Mouse (Mus musculus): ENCODE data around the gene Fgg. TPM values are rescaled to one million over a fixed set of nuclear protein-coding genes. Genes with fewer than 3 reads are reported as not detected.

Fgg gene
- polyA plus RNA-seq, 1 experiment = not detected

GRCm38 (mm10) chr3:83013951-83014350 lies 6.4 kb downstream of the Fgg start:
- Histone ChIP-seq H3K4me1 (ENCODE audit: control insufficient read depth, insufficient read depth, low read length) (no peaks in the 10 kb centered on the region), H3K4me3 (ENCODE audit: insufficient read depth, low read depth, low read length) (no peak overlapping the region), H3K27ac (ENCODE audit: insufficient read depth, low read depth, low read length) (no peak overlapping the region)
- TF ChIP-seq CTCF (IDR thresholded peaks at IDR 0.05; ENCODE audit: insufficient read depth, low read depth, low read length) = no peak
- no peak for TF ChIP-seq POLR2A (IDR thresholded peaks at IDR 0.05; ENCODE audit: insufficient read depth, low read depth, low read length)
- 93% methylated on average over 10 of the region's 10 CpGs for WGBS

- TF ChIP-seq CTCF (IDR thresholded peaks at IDR 0.05; ENCODE audit: insufficient read depth, low read depth, low read length) = no peak
- no peak for TF ChIP-seq POLR2A (IDR thresholded peaks at IDR 0.05; ENCODE audit: insufficient read depth, low read depth, low read length)
- Histone ChIP-seq H3K4me3 (ENCODE audit: insufficient read depth, low read depth, low read length) (no peak overlapping the region), H3K4me1 (ENCODE audit: control insufficient read depth, insufficient read depth, low read length) (no peaks in the 10 kb centered on the region), H3K27ac (ENCODE audit: insufficient read depth, low read depth, low read length) (no peak overlapping the region)
- WGBS = 96% methylated on average over 1 of the region's 1 CpGs
Observed at GRCm38 (mm10) chr3:83016236-83016635, 8.7 kb downstream of the Fgg start.

GRCm38 (mm10) chr3:83020387-83020786 lies 12.9 kb downstream of the Fgg start:
- Histone ChIP-seq H3K4me3 (ENCODE audit: insufficient read depth, low read depth, low read length) (no peak overlapping the region), H3K4me1 (ENCODE audit: control insufficient read depth, insufficient read depth, low read length) (no peaks in the 10 kb centered on the region), H3K27ac (ENCODE audit: insufficient read depth, low read depth, low read length) (no peak overlapping the region)
- TF ChIP-seq CTCF (IDR thresholded peaks at IDR 0.05; ENCODE audit: insufficient read depth, low read depth, low read length) = no peak
- no peak for TF ChIP-seq POLR2A (IDR thresholded peaks at IDR 0.05; ENCODE audit: insufficient read depth, low read depth, low read length)
- WGBS = 89% methylated on average over 2 of the region's 2 CpGs

- WGBS = 88% methylated on average over 5 of the region's 5 CpGs
- TF ChIP-seq CTCF (IDR thresholded peaks at IDR 0.05; ENCODE audit: insufficient read depth, low read depth, low read length) (no peak), POLR2A (IDR thresholded peaks at IDR 0.05; ENCODE audit: insufficient read depth, low read depth, low read length) (no peak)
- no peak overlapping the region for H3K4me3 ChIP-seq (ENCODE audit: insufficient read depth, low read depth, low read length)
Observed at GRCm38 (mm10) chr3:83021176-83021575, 13.7 kb downstream of the Fgg start.

GRCm38 (mm10) chr3:83025036-83025435 lies 17.5 kb downstream of the Fgg start:
- H3K27ac ChIP-seq (ENCODE audit: insufficient read depth, low read depth, low read length) = no peak overlapping the region
- H3K4me1 ChIP-seq (ENCODE audit: control insufficient read depth, insufficient read depth, low read length) = peaks cover 6% of the 10 kb centered on the region; the same call in 1 of the 2 replicates
- H3K4me3 ChIP-seq (ENCODE audit: insufficient read depth, low read depth, low read length) = no peak overlapping the region
- 57% methylated on average over 6 of the region's 6 CpGs for WGBS
- no peak for TF ChIP-seq CTCF (IDR thresholded peaks at IDR 0.05; ENCODE audit: insufficient read depth, low read depth, low read length)
- no peak for TF ChIP-seq POLR2A (IDR thresholded peaks at IDR 0.05; ENCODE audit: insufficient read depth, low read depth, low read length)

More at GRCm38 (mm10) chr3:83021176-83021575, 13.7 kb downstream of the Fgg start:
- H3K27ac ChIP-seq (ENCODE audit: insufficient read depth, low read depth, low read length) = no peak overlapping the region
- peaks cover 4% of the 10 kb centered on the region; the same call in 1 of the 2 replicates for H3K4me1 ChIP-seq (ENCODE audit: control insufficient read depth, insufficient read depth, low read length)

- no peak for TF ChIP-seq POLR2A (IDR thresholded peaks at IDR 0.05; ENCODE audit: insufficient read depth, low read depth, low read length)
- H3K4me3 ChIP-seq (ENCODE audit: insufficient read depth, low read depth, low read length) = no peak within 1 kb of the TSS
- WGBS = 84% methylated on average over 9 of the region's 9 CpGs
- H3K27ac ChIP-seq (ENCODE audit: insufficient read depth, low read depth, low read length) = no peak within 1 kb of the TSS
- H3K4me1 ChIP-seq (ENCODE audit: control insufficient read depth, insufficient read depth, low read length) = peaks cover 6% of the 10 kb centered on the region; the same call in 1 of the 2 replicates
Observed at GRCm38 (mm10) chr3:83025475-83026301, 18.2 kb downstream of the Fgg start, which contains the start of gene Fga. TSS of gene Fga (plus strand) at chr3:83026076.

GRCm38 (mm10) chr3:83027546-83028251 lies 20.2 kb downstream of the Fgg start:
- peaks cover 6% of the 10 kb centered on the region; the same call in 1 of the 2 replicates for H3K4me1 ChIP-seq (ENCODE audit: control insufficient read depth, insufficient read depth, low read length)
- H3K4me3 ChIP-seq (ENCODE audit: insufficient read depth, low read depth, low read length) = no peak overlapping the region
- 26% methylated on average over 9 of the region's 9 CpGs for WGBS
- no peak overlapping the region for H3K27ac ChIP-seq (ENCODE audit: insufficient read depth, low read depth, low read length)
- no peak for TF ChIP-seq CTCF (IDR thresholded peaks at IDR 0.05; ENCODE audit: insufficient read depth, low read depth, low read length)
- TF ChIP-seq POLR2A (IDR thresholded peaks at IDR 0.05; ENCODE audit: insufficient read depth, low read depth, low read length) = no peak

GRCm38 (mm10) chr3:83030331-83030730 lies 22.8 kb downstream of the Fgg start:
- no peak overlapping the region for H3K27ac ChIP-seq (ENCODE audit: insufficient read depth, low read depth, low read length)
- no peak overlapping the region for H3K4me3 ChIP-seq (ENCODE audit: insufficient read depth, low read depth, low read length)
- H3K4me1 ChIP-seq (ENCODE audit: control insufficient read depth, insufficient read depth, low read length) = peaks cover 11% of the 10 kb centered on the region; the same call in 1 of the 2 replicates
- WGBS = 87% methylated on average over 4 of the region's 4 CpGs
- TF ChIP-seq CTCF (IDR thresholded peaks at IDR 0.05; ENCODE audit: insufficient read depth, low read depth, low read length) (no peak), POLR2A (IDR thresholded peaks at IDR 0.05; ENCODE audit: insufficient read depth, low read depth, low read length) (no peak)

All from olfactory bulb, adult 2 months (tissue).